Mouse (Mus musculus): ENCODE results near the gene Mvp. TPM values are rescaled to one million over a fixed set of nuclear protein-coding genes. Genes with fewer than 3 reads are reported as not detected.

Mvp gene
- total RNA-seq, 2 experiments from 2014 or later, result 7.2 to 8.3 TPM

DNA sequence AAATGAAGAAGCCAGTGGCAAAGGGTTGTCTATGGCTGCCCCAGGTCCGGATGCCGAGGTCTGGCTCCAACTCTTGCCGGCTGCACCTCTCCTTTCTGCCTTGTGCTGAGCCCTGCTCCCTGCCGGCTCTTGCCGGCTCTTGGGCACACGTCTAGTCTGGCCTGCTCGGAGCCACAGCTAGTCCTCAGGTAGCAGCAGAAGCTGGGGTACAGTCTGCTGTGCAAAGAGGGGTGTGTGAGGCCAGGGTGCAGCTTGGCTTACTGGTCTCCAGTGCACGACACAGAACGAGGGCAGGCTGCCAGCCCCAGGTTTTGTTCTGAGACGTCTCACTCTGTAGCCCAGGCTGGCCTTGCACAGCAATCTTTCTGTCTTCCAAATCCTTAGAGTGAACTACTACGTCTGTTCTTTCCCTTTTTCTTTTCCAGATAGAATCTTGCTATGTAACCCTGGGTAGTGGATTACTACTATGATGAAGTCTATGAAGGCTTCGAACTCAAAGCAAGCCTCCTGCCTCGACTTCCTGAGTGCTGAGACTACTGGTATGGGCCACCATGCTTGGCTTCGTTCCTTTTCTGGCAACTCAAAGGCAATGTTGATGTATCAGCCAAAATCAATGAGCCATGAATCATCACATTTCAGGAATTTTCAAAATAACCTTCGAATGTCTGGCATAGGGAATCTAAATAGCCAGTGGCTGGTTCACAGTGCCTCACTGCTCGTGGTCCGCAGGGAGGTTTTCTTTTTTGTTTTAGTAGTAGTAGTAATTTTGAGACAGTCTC lies 4.9 kb downstream of the Mvp start:
- intact Hi-C loops (cut with DNase I), result no loop called here
- Histone ChIP-seq H3K4me3 (no peak overlapping the region), H3K27ac (peak overlapping the region; percentile 86)
- TF ChIP-seq CTCF (IDR thresholded peaks at IDR 0.05), result no peak
- DNase-seq (ENCODE audit: extremely low spot score in 1 of 2, low spot score in 2 of 2), result no peak

DNA sequence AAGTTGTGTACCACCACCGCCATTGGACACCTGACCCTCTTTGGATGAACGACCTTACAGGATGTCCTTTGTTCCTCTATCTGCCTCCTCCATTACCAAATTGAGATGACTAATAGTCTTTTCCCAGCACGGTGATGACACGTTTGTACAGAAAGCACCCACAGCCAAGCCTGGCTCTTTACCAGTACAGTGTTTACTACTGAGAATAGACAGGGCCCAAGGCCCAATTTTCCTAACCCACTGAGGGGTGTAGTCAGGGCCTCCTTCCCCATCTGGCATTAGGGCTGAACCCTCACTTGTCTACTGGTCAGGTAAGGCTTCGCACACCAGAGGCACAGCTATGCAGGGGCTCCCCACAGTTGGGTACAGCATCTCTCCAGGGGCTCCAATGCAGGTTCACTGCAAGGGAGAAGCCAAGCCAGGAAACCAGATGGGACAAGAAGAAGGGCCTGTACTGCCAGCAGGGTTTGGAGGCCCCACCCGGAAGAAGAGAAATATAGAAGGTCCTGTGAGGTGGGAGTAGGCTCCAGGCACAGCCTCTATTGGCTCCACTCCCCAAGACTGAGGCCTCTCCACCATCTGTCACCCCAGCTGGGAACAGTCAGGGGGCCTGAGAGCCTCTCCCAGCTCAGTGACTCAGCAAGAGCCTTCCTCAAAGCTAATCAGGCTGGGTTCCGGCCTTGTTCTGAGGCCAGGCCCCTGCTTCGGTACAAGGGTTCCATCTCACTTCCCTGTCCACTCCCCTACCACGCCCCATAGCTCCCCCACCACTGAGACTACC lies 6.0 kb downstream of the Mvp start:
- peak overlapping the region; percentile 86 for H3K27ac ChIP-seq
- intact Hi-C loops (cut with DNase I), result loop anchor here (1.0 kb wide), 1 partner anchor 23 kb away; no protein-coding TSS in a partner anchor
- TF ChIP-seq CTCF (IDR thresholded peaks at IDR 0.05), result no peak
- DNase-seq (ENCODE audit: extremely low spot score in 1 of 2, low spot score in 2 of 2), result peak; percentile 45 to 83
- H3K4me3 ChIP-seq, result no peak overlapping the region

GRCm38 (mm10) chr7:127007313-127008024 lies 7.0 kb downstream of the Mvp start:
- no peak for TF ChIP-seq CTCF (IDR thresholded peaks at IDR 0.05)
- intact Hi-C loops (cut with DNase I), result loop anchor here (1.0 kb wide), 1 partner anchor 22 kb away; no protein-coding TSS in a partner anchor
- no peak for DNase-seq (ENCODE audit: extremely low spot score in 1 of 2, low spot score in 2 of 2)
- Histone ChIP-seq H3K4me3 (no peak overlapping the region), H3K27ac (peak overlapping the region; percentile 86)

GRCm38 (mm10) chr7:127004122-127004875 lies 10.1 kb downstream of the Mvp start:
- TF ChIP-seq CTCF (IDR thresholded peaks at IDR 0.05), result peak; percentile 15; the same call in 1 of the 2 replicates
- no peak for DNase-seq (ENCODE audit: extremely low spot score in 1 of 2, low spot score in 2 of 2)
- intact Hi-C loops (cut with DNase I), result no loop called here
- Histone ChIP-seq H3K27ac (no peak overlapping the region), H3K4me3 (no peak overlapping the region)

DNA sequence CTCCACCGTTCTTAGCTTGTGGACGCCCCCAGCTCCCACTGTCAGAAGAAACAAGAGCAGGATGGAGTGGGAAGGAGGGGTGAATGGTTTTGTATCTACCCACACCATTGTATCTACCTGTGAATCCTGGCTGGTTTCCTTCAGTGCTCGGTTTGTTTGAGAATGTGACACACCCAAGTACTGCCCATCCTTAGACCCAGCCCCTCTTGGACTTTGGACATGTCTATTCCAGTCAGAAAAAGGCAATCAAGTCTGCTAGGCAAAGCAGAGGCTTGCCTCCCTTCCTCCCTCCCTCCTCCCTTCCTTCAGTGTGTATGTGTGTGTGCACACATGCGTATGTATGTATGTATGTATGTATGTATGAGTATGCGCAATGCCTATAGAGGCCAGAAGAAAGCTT lies 10.8 kb downstream of the Mvp start:
- no peak for TF ChIP-seq CTCF (IDR thresholded peaks at IDR 0.05)
- no peak for DNase-seq (ENCODE audit: extremely low spot score in 1 of 2, low spot score in 2 of 2)
- H3K27ac ChIP-seq, result no peak overlapping the region
- H3K4me3 ChIP-seq, result no peak overlapping the region
- intact Hi-C loops (cut with DNase I), result no loop called here

- H3K27ac ChIP-seq, result no peak overlapping the region
- no peak for TF ChIP-seq CTCF (IDR thresholded peaks at IDR 0.05)
- DNase-seq (ENCODE audit: extremely low spot score in 1 of 2, low spot score in 2 of 2), result no peak
- intact Hi-C loops (cut with DNase I), result no loop called here
- no peak overlapping the region for H3K4me3 ChIP-seq
Measured at GRCm38 (mm10) chr7:126999568-126999967, 14.9 kb downstream of the Mvp start.

- intact Hi-C loops (cut with DNase I), result no loop called here
Measured at GRCm38 (mm10) chr7:126996449-126996848, 18.0 kb downstream of the Mvp start.

GRCm38 (mm10) chr7:126988816-126989215 lies 25.6 kb downstream of the Mvp start:
- Histone ChIP-seq H3K27ac (no peak overlapping the region), H3K4me3 (no peak overlapping the region)
- intact Hi-C loops (cut with DNase I), result no loop called here
- TF ChIP-seq CTCF (IDR thresholded peaks at IDR 0.05), result no peak
- DNase-seq (ENCODE audit: extremely low spot score in 1 of 2, low spot score in 2 of 2), result no peak

More at GRCm38 (mm10) chr7:126996449-126996848, 18.0 kb downstream of the Mvp start:
- no peak overlapping the region for H3K4me3 ChIP-seq
- DNase-seq (ENCODE audit: extremely low spot score in 1 of 2, low spot score in 2 of 2), result no peak
- H3K27ac ChIP-seq, result no peak overlapping the region
- peak; percentile 18; the same call in 1 of the 2 replicates for TF ChIP-seq CTCF (IDR thresholded peaks at IDR 0.05)

DNA sequence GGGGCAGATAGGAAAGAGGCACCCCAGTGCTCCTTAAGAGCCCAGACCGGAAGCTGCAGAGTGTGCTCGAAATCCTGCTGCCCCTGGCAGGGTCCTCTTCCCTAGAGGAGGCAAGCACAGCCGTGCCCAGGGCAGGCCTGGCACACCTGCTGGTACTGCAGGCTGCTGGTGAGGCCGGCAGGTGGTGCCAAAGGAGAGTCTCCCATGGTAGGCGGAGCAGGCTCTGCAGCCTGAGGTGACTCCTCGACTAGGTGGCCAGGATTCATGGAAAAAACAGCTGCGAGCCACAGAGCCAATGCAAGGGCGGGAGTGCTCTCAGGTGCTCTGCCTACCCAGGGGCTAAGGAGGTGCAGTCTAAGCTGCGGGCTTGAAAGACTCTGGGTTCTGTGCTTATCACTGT lies 28.1 kb downstream of the Mvp start:
- Histone ChIP-seq H3K27ac (peak overlapping the region; percentile 45), H3K4me3 (no peak overlapping the region)
- intact Hi-C loops (cut with DNase I), result loop anchor here (1.0 kb wide), 1 partner anchor 121 kb away; no protein-coding TSS in a partner anchor
- DNase-seq (ENCODE audit: extremely low spot score in 1 of 2, low spot score in 2 of 2), result peak in 1 of 2 experiments; percentile 52
- TF ChIP-seq CTCF (IDR thresholded peaks at IDR 0.05), result peak; percentile 64

GRCm38 (mm10) chr7:126984667-126985444 lies 29.6 kb downstream of the Mvp start:
- H3K27ac ChIP-seq, result peak overlapping the region; percentile 45
- no peak; the same call in 1 of the 2 replicates for TF ChIP-seq CTCF (IDR thresholded peaks at IDR 0.05)
- peak in 1 of 2 experiments; percentile 49 for DNase-seq (ENCODE audit: extremely low spot score in 1 of 2, low spot score in 2 of 2)
- H3K4me3 ChIP-seq, result no peak overlapping the region
- intact Hi-C loops (cut with DNase I), result loop anchor here (1.0 kb wide), 2 partner anchors 23 to 127 kb away; no protein-coding TSS in a partner anchor
